18 mouse cellular contexts compared by ENCODE assay signal in genomic region chr14:101846097-101846882, GRCm38 (mm10).
A peak's percentile ranks its signal among the peaks of the same experiment; 100 is the strongest.
DNase-seq lines count a peak whose midpoint lies in the region; ATAC-seq and TF ChIP-seq lines count a peak whose summit lies in the region.
"Had no signal": no experiment of that assay in that cellular context is flagged by ENCODE, and none has a peak within 500 bp of the region (broad histone marks: within the 10 kb centered on the region; RNA-seq: fewer than 3 reads in every experiment).

No protein-coding gene starts in this region.

- WGBS in heart, embryonic 15.5 days = 30% methylated on average over 8 of the region's 8 CpGs
- WGBS in thymus, adult 2 months = 86% methylated on average over 8 of the region's 8 CpGs

- H3K4me3 ChIP-seq in layer of hippocampus, adult 2 months = no peak overlapping the region
- H3K4me3 ChIP-seq in heart, embryonic 15.5 days = no peak overlapping the region
- H3K4me3 ChIP-seq in thymus, adult 2 months (ENCODE audit: control insufficient read depth, insufficient read depth, low read length) = no peak overlapping the region
- H3K4me3 ChIP-seq: embryonic facial prominence, embryonic 10.5 days; limb, embryonic 12.5 days; neural tube, embryonic 15.5 days had no signal

- H3K4me2 ChIP-seq in heart, embryonic 15.5 days = peak overlapping the region; percentile 39
- H3K4me2 ChIP-seq: hindbrain, embryonic 14.5 days; limb, embryonic 12.5 days; midbrain, embryonic 11.5 days; neural tube, embryonic 15.5 days had no signal

- peaks cover 46% of the 10 kb centered on the region for H3K4me1 ChIP-seq in heart, embryonic 15.5 days (replicated peaks)
- H3K4me1 ChIP-seq in thymus, adult 2 months (replicated peaks; ENCODE audit: control insufficient read depth, insufficient read depth, low read length) = 0 out of 2 replicates have a peak, but pooled peaks cover 2% of the 10 kb centered on the region
- H3K4me1 ChIP-seq: neural tube, embryonic 15.5 days had no signal

- no peaks in the 10 kb centered on the region for H3K9me3 ChIP-seq in heart, embryonic 15.5 days (replicated peaks)
- H3K9me3 ChIP-seq: embryonic facial prominence, embryonic 10.5 days; limb, embryonic 12.5 days; neural tube, embryonic 15.5 days had no signal

- H3K27ac ChIP-seq in layer of hippocampus, adult 2 months = peak overlapping the region; percentile 91
- H3K27ac ChIP-seq in heart, embryonic 15.5 days = peak overlapping the region; percentile 81
- H3K27ac ChIP-seq in thymus, adult 2 months (ENCODE audit: control insufficient read depth, insufficient read depth, low read length) = no peak overlapping the region
- H3K27ac ChIP-seq: embryonic facial prominence, embryonic 10.5 days; hindbrain, embryonic 14.5 days; limb, embryonic 12.5 days; neural tube, embryonic 15.5 days had no signal

- no peak for ATAC-seq in heart, embryonic 15.5 days (replicated peaks; ENCODE audit: insufficient number of reproducible peaks, insufficient read depth, low FRiP score, low read depth)
- ATAC-seq in megakaryocyte-erythroid progenitor cell, adult 5-6 weeks (replicated peaks; ENCODE audit: low FRiP score, low TSS enrichment, poor library complexity, severe bottlenecking) = peak; percentile 77

- no peaks in the 10 kb centered on the region for H3K27me3 ChIP-seq in heart, embryonic 15.5 days
- no peaks in the 10 kb centered on the region for H3K27me3 ChIP-seq in thymus, adult 2 months (ENCODE audit: control insufficient read depth, insufficient read depth, low read length)
- H3K27me3 ChIP-seq: limb, embryonic 12.5 days; neural tube, embryonic 15.5 days had no signal

- TF ChIP-seq CTCF in layer of hippocampus, adult 2 months (conservative IDR thresholded peaks at IDR 0.05) = no peak
- TF ChIP-seq CTCF in thymus, adult 2 months (IDR thresholded peaks at IDR 0.05; ENCODE audit: borderline replicate concordance, control insufficient read depth, extremely low read depth, insufficient read depth, low read length, poor library complexity) = no peak

- no peak for TF ChIP-seq POLR2A in thymus, adult 2 months (IDR thresholded peaks at IDR 0.05; ENCODE audit: control insufficient read depth, extremely low read depth, insufficient read depth, low read length, poor library complexity)

- no peak for DNase-seq in layer of hippocampus, adult 2 months (ENCODE audit: low spot score in 2 of 2)
- no peak for DNase-seq in layer of hippocampus, adult 18-20 months (ENCODE audit: low spot score in 2 of 2)
- peak; percentile 71 for DNase-seq in liver
- no peak for DNase-seq in thymus, adult 2 months
- no peak for DNase-seq in adrenal gland, postnatal 25 days
- DNase-seq in frontal cortex, postnatal 10 days (ENCODE audit: low spot score in 2 of 2) = no peak
- DNase-seq: adrenal gland, postnatal 10 days; kidney, adult 2 months; lung, postnatal 10 days; retina, postnatal 1 day; thymus, postnatal 36 days had no signal

- no peak overlapping the region for H3K9ac ChIP-seq in heart, embryonic 15.5 days
- H3K9ac ChIP-seq: hindbrain, embryonic 14.5 days; limb, embryonic 12.5 days; neural tube, embryonic 15.5 days had no signal

- no peaks in the 10 kb centered on the region for H3K36me3 ChIP-seq in heart, embryonic 15.5 days
- H3K36me3 ChIP-seq in thymus, adult 2 months (ENCODE audit: control insufficient read depth, insufficient read depth, low read length) = no peaks in the 10 kb centered on the region
- H3K36me3 ChIP-seq: embryonic facial prominence, embryonic 10.5 days; limb, embryonic 12.5 days; neural tube, embryonic 15.5 days had no signal
